Mouse (Mus musculus) activated CD4-positive, CD25-positive, alpha-beta regulatory T cell, adult 4 months (primary cell): Measurements from ENCODE around the gene Nacc2. TPM values are rescaled to one million over a fixed set of nuclear protein-coding genes. Genes with fewer than 3 reads are reported as not detected.

Experiments used
- ATAC-seq: one replicate; pipeline ENCODE4 v1.8.0; 2017
- polyA plus RNA-seq, 2 experiments: library from polyadenylated mRNA; unstranded; fragments of 100-300 nt; shearing (Covaris generic); gene quantifications; one replicate each; pipeline ENCODE4 v1.2.1; 2017

Gene Nacc2
- 1 to 10 TPM; 1.1 to 1.3 TPM for polyA plus RNA-seq

DNA sequence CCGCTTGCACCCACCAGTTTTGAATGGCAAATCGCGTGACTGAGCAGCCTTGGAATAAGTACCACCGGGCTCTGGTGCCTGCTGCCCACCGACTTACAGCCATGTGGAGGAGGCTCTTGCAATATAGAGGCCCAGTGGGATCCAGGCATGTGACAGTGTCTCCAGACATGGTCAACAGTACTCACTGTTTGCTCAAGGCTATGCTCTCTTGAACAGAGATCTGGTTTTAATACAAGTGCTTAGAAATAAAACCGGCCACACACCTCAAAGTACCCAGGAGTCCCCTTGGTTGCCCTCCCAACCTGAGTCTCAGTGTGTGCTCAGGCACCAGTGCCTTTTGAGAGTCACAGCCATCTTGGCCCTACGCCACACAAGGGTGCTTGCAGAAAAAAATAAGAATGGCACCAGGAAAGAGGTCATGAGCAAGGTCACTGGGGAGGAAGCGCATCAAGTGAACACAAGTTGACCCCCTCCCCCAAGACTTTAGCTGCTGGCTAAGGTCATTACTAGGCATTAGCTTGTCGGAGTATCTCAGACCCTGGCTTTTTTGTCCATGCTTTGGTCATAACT is at the start of gene Nacc2:
Gene Nacc2, minus strand, starts transcription at position 142 of the 570 bp plus-strand sequence.
- ATAC-seq, result no peak

- no peak for ATAC-seq
Observed at GRCm38 (mm10) chr2:26172166-26172565, 49.1 kb upstream of the Nacc2 start.

- no peak for ATAC-seq
Observed at GRCm38 (mm10) chr2:26170376-26170775, 47.4 kb upstream of the Nacc2 start.

DNA sequence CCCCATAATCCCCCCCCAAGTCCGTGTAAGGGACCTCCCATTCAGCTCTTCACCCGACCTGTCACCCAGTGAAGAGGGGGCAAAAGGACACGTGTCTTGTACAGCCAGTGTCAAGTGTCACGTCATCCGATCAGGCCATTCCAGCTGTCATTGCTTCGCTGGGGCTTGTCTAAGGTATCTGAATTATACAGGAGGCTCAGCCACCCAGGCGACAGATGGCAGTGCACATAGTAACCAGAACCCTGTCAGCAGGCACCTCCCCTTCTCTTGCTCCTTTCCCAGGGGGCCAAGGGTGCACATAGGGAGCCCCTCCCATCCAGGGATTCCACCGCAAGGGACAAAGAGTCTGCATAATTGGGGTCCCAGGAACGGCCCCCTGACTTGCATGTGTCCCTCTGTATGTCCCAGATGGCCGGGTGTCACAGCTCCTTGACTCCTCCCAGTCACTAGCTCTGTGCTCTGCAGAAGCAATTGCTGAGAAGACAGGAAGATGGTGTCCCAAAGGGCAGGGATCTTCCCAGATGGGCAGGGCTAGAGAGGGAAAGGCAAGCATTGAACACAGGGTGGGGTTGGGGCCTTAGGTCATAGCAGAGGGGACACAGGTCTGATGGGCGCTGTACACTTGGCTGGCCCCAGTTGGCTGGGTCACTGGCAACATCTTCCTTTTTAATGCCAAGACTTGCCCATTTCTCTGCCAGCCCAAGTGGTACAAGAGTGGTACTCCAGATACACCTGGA is 46.0 kb upstream of the Nacc2 start:
- ATAC-seq, result no peak

GRCm38 (mm10) chr2:26166890-26167289 is 43.9 kb upstream of the Nacc2 start:
- no peak for ATAC-seq

DNA sequence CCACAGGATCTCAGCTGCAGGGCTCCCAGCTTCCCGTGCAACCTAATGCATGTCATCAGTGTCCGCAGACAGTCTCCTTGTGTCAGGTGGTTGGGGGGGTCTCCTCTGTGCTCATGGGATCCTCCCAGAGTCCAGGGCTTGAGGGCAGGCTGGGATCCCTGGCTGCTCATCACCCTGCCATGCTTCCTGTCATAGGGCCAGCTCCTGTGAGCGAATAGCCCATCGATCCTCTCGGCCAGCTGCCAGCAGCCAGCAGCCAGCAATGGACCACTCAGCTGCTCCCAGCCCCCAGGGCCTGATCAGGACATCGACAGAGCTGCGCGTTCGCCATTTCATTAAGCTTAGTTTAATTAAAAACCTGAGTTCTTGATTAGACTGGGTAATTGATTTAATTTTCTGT is 35.0 kb upstream of the Nacc2 start:
- no peak for ATAC-seq

DNA sequence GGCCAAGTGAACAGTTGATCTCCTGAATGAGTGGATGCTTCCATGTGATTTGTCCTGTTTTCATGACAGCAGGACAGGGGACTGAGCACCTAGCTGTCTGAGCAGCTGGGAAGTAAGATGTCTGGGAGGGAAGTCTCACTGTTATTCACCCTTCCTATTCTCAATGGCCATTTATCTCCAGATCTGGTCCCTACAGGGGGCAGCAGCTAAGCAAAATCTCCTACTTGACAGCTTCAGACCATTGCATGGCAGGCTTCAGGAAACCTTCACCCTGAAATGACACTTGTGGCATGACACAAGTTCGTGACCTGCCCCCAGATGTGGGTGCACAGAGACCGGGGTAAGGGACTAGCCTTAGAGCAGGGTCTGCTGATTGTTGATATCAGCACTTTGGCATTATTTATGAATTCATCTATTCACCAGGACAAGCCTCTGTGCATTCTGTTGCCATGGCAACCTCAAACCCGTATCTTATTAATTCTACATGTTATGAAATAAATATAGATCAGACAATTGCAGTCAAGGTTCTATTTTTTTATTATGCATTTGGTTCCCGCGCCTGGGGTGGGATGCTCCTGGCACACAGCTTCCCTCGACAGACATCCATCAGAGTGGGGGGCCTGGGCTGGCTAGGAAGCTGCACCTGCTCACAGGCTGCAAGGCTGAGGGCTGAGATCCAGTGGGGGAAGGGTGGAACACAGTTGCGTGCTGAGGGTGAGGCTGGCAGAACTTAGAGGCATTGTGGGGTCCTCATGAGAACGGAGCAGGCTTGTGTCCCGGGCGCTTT is 33.4 kb upstream of the Nacc2 start:
- no peak for ATAC-seq

DNA sequence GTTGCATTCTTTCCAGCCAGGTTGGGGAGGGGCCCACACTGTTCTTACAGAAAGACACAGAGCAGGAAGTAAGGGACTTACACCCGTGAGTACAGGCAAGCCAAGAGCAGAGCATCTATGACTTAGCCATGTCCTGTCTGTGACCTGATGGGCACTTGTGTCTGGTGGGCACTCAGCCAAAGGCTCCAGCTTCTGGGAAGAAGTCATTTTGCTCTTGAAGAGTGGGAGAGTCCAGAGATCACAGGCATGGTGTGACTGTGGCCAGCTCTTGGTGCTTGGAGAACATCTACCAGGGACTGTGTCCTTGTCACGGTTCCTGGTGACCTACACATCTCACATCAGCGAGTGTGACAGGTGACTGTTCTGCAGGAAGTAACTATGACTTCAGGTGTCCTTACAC is 32.7 kb upstream of the Nacc2 start:
- ATAC-seq, result no peak

DNA sequence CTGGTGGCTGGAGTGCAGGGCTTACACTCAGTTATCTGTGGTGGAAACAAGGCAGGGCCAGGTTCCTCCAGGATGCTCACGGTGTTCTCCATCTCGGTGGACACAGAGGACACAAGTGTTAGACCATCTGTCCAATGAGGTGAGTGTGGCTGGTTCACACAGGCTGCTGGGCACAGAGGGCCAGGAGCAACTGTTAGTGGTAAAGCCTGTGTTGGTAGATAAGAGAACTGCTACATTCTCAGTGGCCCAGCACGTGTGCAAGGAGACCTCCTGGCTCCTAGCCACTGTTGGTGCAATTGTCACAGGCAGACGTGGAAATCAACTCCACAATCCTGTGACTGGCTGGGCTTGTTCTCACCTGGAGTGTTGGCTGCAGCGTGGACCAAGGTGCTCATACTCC is 31.6 kb upstream of the Nacc2 start:
- ATAC-seq, result no peak

DNA sequence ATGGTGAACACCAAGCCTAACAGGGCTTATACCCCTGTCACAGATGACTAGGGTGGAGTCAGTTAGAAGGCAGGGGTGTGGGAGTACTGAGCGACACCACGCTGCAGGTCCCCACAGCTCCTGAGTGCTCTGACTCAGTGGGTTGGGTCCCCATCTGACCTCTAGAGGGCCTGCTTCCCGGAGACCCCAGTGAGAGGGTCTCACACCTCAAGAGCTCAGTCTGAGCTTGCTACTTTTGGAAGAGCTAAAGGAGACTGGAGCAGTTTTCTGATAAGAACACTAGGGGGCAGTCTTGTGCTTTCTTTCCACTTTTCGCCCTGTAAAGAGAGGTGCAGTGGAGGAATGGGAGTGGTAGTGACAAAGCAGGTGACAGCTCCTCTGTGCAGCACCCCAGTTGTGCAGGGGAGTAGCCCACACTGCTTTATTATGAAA is 30.9 kb upstream of the Nacc2 start:
- no peak for ATAC-seq

DNA sequence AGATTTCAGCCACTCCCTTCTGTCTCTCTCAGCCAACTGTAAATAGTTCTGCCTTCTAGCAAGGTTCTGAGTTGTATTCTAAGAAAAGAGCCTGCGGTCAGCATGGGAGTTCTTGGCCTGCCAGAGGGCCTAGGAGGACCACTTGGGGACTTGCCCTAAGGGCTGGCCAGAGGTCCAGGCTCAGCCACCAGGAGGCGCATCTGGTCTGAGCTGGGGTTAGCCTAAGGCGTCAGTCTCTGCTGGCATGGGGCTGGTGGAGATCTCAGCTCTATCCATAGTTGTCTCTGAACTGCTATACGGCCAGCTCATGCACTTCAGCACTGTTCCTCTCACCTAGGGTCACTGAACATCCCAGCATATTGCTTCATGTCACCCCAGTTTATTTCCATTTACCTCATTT is 30.3 kb upstream of the Nacc2 start:
- no peak for ATAC-seq

- ATAC-seq, result no peak
Observed at GRCm38 (mm10) chr2:26147706-26148370, 24.8 kb upstream of the Nacc2 start.

DNA sequence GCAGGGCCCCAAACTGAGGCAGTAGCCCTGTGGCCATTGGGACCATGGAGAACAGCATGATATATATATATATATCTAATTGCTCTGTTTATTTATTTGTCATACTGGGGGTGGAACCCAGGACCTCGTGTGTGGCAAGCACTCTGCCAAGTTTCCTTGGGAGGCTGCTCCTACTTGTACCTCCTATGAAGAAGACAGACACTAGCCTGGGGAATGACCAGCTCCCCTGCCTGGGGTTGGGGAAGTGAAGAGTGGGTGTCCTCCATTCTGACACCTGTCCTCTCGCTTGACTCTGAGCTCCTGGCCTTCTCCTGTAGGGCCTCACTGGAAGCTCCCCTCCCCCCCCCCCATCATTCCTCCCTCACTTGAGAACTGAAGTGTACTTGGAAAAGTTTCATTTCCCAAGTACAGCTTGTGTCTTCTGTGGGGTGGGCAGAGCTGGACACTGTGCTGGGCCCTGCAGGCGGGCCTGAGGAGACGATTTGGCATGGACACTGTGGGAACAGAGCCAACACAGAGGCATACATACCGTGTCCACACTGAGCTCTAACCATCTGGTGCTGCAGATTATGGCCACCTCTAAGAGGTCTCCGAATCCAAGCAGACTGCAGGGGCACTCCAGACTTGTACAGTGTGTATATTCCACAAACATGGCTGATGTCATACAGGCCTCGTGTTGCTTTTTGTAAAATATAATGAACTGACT is 23.5 kb upstream of the Nacc2 start:
- no peak for ATAC-seq

DNA sequence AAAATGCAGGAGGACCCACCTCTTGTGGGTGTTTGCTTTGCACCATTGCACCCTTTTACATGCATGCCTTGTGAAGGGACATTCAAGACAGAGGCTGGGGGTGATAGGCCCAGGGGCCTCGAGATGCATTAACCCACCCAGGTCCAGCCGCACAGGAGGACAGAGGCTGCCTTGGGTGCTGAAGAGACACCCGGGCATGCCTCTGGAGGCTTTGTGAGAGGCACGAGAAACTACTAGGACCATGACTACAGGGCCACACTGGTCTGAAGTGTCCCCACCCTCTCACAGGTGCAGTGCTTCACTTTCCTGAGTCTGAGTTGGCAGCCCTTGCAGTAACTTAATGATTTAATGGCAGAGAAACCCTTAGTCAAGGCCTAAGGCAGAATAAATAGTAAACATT is 22.1 kb upstream of the Nacc2 start:
- ATAC-seq, result no peak

GRCm38 (mm10) chr2:26144331-26144730 is 21.3 kb upstream of the Nacc2 start:
- ATAC-seq, result no peak

DNA sequence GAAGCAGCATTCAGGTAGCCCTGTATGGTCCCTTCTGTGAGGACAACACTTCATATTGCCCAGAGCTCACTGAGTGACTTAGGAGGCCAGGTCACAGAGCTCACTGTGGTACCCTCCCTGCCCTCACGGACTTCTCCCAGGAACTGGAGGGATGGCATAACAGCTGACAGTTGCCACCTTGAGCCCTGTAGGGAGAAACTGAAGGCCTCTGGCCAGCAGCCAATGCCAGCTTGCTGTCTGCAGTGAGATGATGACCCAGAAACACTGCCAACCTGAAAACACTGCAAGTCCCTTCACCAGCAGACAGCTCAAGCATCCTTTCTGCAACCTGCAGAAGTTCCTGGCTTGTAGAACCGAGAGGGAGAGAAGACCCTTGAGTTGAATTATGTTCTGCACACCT is 20.5 kb upstream of the Nacc2 start:
- ATAC-seq, result no peak

- no peak for ATAC-seq
Observed at GRCm38 (mm10) chr2:26142986-26143385, 20.0 kb upstream of the Nacc2 start.

DNA sequence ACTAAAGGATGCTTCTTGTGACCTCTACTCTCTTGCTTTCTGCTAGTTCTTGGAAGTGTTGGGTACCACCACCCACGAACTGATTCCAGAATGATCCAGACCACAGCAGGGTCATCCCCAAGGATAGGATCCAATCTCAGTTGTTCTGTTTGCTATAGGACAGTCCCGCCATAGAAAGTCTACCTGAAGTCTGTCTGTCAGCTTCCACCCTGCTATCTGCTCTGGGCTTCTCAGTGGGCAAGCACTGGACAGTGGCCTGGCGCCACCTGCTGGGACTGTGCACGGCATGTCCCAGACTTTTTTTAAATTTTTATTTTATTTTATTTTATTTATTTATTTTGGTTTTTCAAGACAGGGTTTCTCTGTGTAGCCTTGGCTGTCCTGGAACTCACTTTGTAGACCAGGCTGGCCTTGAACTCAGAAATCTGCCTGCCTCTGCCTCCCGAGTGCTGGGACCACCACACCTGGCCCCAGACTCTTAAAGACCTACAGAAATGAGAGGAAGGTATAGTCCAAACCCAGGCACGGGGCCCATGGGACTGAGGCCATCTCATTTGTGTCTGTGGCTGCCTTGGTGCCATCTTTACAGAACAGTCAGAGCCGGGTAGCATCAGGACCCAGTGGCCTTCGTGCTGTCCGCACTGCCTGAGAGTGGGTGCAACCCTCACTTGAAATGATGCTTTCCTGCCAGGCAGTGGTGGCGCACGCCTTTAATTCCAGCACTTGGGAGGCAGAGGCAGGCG is 19.0 kb upstream of the Nacc2 start:
- ATAC-seq, result no peak

DNA sequence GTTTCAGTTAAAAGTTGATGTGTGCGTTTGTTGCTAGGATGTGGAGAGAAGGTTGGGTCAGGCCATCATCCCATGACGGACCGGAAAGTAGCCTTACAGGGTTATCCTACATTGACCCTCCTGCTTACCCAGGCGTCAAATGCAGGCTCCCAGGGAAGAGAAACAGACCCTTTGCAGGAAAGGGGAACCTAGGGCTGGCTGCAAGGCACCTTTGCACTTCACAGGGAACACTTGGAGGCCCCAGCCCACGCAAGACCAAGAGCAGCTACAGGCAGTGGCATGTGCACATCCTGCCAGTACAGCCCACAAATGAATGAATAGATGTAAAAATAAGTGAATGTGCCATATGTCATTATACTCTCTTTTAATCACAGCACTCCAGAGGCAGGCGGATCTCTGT is 17.9 kb upstream of the Nacc2 start:
- ATAC-seq, result peak; percentile 4

- ATAC-seq, result peak; percentile 86
Observed at GRCm38 (mm10) chr2:26140292-26140819, 17.3 kb upstream of the Nacc2 start.

DNA sequence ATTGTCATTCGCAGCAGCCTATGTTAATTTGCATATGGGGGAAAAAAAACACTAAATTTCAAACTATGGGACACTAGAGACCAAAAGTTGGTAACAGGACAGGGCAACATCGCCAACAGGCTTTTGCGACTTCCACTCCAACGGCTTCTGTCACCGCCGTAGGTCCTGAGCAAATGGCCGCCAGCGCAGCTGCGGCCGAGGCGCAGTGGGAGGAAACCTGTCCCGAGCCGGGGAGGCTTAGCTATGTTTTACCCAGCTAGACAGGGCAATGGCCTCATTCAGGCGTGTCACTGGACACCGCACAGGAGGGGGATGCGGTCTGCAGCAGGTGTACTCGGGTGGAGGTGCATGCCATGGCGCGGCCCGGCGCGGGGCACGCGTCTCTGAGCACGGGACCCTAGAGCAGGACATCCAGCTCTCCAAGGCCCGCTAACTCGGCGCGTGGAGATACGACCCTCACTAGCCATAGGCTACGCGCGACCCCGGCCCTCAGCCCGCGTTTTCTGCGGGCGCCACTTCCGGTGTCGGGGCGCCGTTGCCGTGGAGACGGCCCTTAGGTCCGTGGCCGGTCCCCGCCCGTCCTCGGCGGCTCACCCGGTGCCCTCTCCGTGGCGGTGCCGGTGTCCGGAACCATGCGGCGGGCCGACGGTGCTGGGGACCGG is 16.7 kb upstream of the Nacc2 start:
- peak; percentile 53 for ATAC-seq
